Mouse (Mus musculus): ENCODE results near the gene Ccser2.

Gene Ccser2

DNA sequence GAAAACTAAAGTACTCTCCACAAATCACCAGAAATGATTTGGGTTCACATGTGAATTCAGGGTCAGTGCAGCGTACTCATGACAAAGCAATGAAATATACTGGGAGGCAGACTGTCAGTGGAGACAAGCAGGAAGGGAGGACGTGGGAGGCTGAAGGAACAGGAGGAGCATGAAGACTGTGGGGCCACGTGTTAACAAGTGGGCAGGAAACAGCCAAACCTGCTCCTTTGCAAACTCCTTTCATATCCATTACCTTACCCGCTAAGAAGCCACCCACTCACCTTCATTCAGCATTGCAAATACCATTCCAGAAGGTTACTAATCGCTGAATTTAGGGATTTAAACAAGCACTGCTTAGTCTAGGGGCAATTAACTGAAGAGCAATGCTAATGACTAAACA is 25.9 kb downstream of the Ccser2 start:
- in situ Hi-C loops (cut with MboI, MseI): no loop called here

DNA sequence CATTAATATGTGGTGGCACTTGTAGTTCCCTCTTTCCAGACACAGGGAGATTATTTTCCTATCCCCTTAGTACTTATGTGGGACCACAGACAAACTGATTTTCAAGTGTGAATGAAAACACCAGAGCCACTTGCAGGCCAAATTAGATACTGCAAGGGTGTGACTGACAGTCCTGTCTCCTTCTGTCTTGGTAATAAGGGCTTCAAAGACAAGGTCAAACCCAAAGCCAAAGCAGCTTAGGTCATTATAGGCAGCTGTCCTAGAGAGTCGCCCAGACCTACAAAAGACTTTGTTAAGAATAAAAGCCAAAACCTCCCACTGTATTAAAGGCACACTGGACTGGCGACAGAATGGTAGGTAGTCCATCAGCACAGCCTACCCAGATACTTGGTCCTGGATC is 30.6 kb downstream of the Ccser2 start:
- in situ Hi-C loops (cut with MboI, MseI): no loop called here

DNA sequence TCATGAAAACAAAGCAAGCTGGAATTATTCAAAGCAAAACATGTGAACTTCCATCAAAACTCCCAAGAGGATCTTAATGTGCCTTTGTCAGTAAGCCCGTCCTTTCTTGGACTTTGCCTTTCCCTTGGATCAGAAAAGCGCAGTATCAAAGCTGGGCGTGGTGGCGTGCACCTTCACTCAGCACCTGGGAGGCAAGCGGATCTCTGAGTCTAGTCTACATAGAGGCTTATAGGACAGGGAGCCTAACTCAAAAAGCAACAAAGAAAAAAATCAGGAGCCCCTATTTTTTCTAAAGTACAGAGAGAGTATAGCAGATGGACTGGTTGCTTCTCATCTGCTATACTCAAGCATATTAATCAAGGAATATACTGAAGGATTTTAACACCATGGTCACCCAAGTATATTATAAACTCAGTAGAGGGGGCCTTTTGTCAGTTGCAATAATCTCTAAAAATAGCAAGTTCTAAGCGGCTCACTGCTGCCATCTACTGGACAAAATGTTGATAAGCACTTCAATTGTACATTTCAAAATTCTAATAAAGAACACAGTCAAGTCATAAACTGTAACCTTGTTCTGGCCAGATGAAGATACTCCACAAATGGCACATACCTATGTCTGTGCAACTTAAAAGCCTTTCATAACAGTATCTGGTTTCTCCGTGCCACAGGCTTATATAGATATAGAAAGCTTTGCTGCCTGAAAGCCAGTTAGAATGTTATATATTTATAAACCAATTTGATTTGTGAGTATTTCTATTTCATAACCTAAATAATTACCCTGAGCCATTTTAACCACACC is 31.3 kb downstream of the Ccser2 start:
- in situ Hi-C loops (cut with MboI, MseI): no loop called here

DNA sequence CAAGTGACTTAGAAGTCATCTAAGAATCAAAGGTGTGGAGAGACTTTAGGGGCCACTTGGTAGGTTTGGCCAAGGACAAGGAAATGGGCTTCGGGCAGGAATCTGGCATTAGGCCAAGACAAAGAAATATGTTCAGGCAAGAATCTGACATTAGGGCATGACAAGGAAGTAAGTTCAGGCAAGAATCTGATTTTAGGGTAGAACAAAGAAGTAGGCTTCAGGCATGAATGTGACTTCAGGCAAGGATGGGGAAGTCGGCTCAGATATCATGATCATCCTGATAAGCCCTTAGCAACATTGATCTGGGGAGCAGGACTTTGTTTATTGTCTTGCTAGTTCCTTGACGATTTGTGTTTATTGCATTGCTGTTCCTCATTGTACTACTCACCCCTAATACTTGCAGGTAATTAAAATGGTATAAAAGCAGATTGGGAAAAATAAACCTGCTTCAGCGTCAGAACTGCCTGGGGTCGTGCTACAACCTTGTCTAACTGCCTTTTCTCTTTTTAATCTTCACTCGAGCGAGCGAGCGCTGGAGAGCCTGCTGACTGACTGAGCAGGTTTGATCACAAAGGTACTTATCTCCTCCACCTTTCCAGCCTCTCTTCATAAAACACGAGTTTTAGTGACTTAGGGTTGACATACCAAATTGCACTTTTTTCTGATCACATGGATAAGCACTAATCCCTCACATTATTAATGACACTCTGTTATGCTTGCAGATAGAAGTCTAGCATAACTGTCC is 35.8 kb downstream of the Ccser2 start:
- in situ Hi-C loops (cut with MboI, MseI): no loop called here

DNA sequence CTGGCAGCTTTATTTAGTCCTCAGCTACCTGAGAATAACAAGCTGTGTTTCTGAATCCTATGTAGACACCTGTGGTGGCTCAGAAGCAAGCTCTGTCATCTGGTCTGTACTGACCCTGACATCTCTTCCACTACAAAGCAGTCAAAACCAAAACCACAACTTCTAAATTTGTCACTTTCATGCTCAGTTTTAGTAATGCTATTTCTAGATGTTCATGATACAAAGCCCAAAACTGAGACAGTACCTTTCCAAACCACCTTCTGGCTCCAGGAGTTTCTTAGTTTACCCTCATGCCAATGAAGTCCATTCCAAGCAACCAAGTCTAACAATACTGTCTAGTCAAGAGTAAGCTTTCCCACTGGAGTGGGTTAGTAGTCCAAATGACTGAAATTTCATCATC is 36.5 kb downstream of the Ccser2 start:
- in situ Hi-C loops (cut with MboI, MseI): no loop called here

DNA sequence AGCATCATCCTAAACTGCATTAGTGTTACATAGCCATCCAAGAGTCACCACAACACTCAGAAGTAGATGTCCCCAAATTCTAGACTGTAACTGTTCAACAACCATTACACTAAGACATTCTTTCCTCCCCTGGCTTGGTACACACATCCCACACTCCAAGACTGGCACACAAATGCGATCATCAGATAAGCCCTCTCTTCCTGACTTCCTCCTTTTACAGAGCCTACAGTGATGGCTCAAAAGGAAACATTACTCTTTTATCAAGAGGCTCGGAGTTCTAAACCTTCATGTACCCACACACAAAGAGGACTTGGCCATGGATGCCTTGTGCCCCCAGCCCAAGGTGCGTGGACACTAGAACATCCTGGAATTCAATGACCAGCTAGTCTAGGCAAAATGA is 45.2 kb downstream of the Ccser2 start:
- in situ Hi-C loops (cut with MboI, MseI): loop anchor here (5.0 kb wide), 1 partner anchor 56 kb away; no protein-coding TSS in a partner anchor

DNA sequence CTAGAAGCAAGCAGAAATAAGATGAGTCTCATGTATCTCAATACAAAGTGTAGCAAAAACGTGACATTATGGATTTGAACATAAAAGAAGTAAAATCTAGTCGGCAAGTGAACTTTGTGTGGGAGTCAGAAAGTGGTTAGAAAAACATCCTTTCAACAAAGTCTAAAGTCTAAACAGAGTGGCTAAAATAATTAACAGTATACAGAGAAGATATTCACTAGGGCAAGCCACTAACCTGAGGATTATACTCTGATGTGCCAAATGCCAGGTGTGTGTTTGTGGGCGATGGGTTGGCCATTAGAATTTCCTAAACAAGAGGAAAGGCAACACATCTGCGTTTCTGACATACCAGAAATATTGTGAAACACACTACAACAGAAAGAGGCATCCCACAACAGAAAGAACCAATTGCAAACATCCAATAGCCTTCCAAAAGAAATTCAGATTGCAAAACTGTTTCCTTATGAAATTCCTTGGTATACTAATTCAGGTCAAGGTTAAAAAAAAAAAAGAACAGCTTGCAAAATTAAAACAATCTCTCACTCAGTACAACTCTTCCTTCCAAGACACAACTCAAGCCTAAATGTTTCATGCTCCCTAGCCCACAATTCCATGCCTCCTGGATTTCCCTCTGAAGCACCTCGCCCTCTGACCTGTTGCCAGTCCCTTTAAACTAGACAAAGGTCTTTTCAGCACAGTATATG is 47.1 kb downstream of the Ccser2 start:
- in situ Hi-C loops (cut with MboI, MseI): loop anchor here (5.0 kb wide), 1 partner anchor 54 kb away; no protein-coding TSS in a partner anchor

DNA sequence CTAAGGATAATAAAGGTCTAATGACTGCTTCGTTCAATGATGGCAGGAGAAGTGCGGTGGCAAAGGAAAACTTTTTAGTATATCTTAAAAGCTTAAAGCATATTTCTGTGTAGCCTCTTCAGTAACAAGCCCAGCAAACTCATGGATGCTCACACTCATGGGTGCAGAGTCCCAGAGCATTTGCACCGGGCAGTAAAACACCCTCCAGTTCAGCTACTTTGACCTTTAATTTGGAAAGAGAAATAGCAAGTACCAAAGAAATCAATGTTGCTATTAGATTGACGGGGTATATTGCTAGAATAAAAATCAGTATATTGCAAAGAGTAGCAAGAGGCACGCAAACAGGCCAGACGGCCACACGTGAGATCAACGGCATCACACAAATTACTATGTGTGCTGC is 48.7 kb downstream of the Ccser2 start:
- in situ Hi-C loops (cut with MboI, MseI): loop anchor here (5.0 kb wide), 1 partner anchor 53 kb away; no protein-coding TSS in a partner anchor

DNA sequence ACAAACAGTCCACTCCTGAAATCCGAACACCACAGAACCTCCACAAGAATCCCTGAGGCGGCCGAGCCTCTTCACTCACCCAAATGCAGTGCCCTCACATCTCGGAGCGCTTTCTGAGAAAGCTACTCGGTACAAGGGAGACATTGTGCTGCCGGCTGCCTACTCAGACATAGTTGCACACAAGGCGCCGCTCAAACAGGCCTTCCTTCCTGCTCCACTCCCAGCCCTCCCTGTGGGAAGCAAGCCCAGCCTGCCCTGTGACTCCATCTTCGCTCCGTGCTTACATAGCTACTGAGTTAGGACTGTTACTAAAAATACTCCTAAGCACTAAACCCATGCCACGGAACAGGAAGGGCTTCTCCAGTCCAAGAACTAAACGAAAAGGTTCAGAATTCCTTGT is 49.4 kb downstream of the Ccser2 start:
- in situ Hi-C loops (cut with MboI, MseI): no loop called here

DNA sequence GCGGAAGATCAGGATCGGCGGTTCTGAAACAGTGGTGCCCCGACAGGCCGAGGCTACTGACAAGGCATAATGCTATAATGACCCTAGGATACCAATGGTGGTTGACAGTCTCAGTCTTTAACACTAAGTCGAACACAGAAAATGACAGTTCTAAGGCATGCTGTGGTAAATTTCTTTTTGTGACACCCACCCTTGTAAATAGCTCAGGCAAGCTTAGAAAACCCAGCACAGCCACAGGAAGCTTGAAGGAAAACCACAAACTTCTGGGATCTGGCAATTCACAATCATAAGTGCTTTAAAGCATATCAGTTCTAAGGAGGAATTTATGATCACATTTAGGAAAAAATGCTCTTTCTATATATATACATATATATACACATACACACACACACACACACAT is 53.4 kb downstream of the Ccser2 start:
- in situ Hi-C loops (cut with MboI, MseI): no loop called here

DNA sequence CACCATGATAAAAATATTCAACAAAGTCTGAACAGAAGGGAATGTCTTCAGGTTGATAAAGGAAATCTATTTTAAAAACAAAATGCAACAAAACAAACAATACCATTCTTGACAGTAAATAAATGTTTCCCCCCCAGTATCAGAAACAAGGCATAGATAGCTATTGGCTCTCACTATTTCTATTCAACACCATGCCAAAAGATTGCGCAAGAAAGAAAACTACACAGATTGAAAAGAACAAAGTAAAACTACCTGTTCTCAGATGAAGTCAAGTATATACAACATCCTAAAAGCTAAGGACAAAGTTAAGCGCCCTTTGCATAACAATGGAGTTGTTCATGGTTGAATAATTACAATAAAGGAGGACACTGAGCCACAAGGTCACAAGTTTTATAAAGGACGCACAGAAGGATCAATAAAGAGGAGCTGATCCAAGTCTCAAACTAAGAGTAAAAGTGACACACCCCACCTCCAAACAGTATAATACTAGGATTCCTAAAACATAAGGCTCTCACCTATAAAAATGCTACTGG is 54.0 kb downstream of the Ccser2 start:
- in situ Hi-C loops (cut with MboI, MseI): no loop called here

DNA sequence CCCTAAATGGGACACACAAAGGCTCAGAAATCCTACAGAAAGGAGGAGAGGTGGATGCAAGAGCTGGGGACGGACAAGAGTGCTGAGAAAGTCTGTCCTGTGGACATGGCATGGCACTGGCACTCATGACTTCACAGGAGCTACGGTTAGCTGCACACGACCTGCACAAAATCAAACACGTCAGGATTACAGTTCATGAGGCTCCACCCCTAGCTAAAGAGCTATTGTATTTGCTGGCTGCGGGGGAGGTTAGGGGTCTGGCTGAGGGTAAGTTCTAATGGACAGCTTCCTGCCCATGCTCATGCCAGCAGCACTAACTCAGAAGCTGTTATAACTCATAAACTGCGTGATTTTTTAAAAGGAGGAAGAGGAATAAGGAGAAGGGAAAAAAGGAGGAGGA is 56.8 kb downstream of the Ccser2 start:
- in situ Hi-C loops (cut with MboI, MseI): no loop called here

DNA sequence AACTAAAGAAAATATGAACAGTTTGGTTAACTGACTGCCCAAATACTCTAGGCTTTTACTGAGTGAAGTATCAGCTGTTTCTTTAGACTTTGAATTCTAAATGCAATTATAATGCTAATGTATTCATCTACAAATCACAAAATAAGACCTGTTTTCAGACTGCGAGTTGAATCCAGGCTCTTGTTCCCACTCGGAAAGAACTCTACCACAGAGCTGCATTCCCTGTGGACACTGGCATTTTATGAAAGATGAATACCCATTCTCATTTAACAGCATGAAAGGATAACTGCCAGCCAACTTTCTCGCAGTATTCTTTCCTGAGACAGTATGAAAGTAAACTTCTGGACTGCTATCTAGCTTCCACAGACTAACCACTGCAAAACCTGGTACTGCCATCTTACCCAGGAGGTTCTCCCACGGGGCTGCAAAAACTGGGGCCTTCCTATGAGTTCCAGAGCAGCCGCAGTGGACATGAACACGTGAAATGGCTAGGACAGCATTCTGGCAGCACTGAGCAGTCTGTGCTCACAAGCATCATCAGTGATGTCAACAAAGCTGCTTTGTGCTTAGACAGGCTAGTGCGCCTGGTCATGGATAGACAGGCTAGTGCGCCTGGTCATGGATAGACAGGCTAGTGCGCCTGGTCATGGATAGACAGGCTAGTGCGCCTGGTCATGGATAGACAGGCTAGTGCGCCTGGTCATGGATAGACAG is 62.6 kb downstream of the Ccser2 start:
- in situ Hi-C loops (cut with MboI, MseI): no loop called here

DNA sequence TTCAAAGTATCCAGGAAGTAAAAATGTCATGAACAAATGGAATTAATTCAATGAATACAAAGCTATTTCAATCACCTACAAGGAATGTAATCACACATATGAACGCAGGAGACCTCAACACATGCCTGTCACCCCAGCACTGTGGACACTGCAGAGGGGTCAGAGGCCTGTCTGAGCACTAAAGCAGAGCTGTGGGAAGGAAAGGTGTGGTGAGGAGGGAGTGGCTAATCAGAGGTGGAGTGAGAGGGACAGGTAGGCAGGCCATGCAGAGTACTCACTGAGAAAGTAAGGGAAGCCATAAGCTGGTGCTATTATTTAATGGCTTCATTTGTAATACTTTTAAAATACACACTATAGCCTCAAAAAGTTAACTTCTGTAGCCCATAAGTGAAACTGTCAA is 64.4 kb downstream of the Ccser2 start:
- in situ Hi-C loops (cut with MboI, MseI): no loop called here

DNA sequence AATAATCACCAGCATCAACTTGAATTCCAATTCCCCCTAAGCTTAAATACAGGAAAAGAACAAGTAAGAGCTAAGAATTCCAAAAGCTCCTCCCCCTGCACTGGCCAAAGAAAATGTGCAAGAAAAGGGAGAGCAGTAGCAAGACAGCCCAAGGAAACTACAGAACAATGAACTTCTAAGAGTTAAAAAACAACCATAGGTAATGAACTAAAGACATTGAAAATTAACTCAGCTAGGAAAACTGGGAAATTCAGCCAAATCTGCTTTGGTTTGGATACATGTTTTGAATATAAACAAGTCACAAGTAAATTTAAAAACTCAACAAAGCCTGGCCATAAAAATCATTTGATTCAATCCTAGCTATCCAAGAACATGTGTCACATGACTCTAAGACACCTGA is 67.7 kb downstream of the Ccser2 start:
- in situ Hi-C loops (cut with MboI, MseI): no loop called here

DNA sequence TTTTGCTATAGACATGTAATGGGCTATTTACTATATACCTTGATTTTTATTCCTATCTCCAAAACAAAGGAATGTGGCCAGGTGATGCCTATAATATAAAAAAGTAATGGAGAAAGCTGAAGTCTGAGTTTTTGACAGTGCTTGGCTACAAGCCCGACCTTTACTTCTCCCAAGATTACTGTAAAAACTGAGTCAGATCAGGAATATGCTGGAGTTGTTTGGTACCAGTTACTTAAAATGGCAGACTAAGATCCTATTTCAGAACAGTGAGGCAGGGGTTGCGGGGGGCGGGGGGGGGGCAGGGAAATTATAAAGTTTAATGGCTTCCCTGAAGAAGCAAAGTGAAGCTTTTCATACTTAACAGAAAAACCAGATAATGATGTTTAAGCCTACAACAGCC is 73.9 kb downstream of the Ccser2 start:
- in situ Hi-C loops (cut with MboI, MseI): no loop called here

DNA sequence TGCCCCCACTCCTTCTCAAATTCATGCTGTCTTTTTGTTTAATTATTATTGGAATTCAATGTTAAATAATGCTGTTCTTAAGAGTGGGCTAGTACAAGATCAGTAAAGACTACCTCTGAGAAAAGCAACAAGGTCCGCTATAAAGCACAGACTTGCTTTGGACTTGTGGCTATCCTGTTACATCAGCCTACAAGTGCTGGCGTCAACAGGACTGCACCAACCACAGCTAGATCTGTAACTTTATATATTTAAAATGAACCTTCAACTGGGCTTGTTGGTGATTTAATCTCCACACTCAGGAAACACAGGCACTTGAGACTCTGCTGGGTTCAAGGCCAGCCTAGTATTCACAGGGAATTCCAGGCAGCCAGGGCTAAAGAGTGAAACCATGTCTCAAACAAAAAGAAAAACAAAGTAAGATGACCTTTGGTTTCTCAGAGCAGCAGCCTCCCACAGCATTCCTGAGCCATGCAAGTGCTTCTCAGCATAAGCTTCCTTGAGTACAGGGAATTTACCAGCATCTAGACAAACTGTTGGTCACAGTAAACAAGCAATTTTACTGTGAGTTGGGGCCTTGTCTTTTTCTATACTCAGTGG is 75.7 kb downstream of the Ccser2 start:
- in situ Hi-C loops (cut with MboI, MseI): no loop called here

DNA sequence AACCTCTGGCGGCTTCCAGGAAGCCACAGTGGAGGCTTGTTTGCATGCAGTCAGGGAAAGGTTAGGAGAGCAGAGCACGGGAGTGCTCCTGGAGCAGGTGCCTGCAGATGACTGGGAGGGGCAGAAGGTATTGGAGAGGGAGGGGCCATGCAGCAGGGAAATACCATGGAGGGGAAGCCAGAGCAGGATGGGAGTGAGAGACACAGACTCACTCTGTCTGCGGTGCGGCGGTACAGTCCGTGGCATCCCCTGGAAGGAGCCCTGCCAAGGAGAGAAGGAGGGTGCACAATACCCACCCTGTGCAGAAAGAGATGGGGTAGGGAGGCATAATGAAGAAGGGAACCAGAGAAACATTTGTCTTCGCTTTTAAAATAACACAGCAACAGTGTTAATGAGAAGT is 78.4 kb downstream of the Ccser2 start:
- in situ Hi-C loops (cut with MboI, MseI): no loop called here

DNA sequence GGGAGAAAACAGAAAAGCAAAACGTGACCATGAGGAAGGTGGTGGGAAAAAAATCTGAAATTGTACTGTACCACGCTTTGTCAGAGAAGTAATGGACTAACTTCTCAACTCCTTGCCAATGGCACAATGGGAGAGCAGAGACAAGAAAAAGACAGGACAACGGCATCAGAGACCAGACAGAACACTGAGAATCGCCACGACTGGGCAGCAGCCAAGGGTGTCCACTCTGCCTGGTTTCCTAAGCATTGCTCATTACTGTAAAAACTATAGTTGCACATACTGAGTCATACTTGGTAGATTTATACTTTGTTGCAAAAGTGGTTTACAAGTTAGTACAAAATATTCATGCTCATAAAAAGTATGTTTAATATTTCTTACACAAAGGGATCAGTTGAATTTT is 82.9 kb downstream of the Ccser2 start:
- in situ Hi-C loops (cut with MboI, MseI): no loop called here

DNA sequence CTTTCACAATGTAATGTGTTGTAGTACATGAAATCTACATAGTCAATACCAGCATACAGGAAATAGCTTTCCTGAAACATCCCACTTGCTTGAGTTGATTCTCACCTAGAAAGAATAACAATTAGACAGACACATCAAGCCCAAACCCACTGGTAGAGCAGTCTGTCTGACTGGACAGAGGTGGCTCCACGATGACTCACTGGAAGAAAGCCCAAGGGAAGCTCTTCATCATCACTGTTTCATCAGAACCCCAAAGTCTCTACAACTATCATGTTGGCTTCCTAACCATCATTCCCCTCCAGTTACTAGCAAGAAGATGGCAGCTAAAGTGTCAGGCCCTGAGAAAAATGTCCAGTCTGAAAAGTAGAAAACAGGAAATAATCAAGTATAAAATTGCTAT is 83.5 kb downstream of the Ccser2 start:
- in situ Hi-C loops (cut with MboI, MseI): no loop called here

DNA sequence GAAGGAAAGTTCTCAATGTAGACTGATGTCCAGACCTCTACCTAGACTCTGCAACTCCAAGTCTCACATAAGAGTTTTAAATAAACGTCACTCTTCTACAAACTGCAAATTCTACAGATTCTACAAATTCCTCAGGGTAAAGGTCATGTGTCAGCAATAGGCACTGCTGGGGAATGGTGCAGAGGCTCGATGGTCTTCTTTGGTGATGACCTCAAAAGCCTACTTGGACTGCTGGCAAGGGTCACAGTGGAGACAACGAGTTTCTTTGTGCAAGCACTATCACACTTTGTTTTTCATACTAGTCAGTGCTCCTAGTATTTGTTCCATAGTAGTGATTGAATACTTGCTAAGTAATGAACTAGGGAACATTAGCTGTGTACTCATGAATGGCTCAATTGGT is 85.0 kb downstream of the Ccser2 start:
- in situ Hi-C loops (cut with MboI, MseI): no loop called here
